Mouse (Mus musculus) c-Kit-positive CD71-positive TER-119-negative erythroid progenitor cells, embryonic 14.5 days (primary cell): Measurements from ENCODE around the gene Gpr132.

ENCODE experiments used
- DNase-seq: peaks from one replicate; pipeline ENCODE4 v3.0.0-alpha.2; 2013; ENCODE audit warnings: low read depth

The Gpr132 gene

DNA sequence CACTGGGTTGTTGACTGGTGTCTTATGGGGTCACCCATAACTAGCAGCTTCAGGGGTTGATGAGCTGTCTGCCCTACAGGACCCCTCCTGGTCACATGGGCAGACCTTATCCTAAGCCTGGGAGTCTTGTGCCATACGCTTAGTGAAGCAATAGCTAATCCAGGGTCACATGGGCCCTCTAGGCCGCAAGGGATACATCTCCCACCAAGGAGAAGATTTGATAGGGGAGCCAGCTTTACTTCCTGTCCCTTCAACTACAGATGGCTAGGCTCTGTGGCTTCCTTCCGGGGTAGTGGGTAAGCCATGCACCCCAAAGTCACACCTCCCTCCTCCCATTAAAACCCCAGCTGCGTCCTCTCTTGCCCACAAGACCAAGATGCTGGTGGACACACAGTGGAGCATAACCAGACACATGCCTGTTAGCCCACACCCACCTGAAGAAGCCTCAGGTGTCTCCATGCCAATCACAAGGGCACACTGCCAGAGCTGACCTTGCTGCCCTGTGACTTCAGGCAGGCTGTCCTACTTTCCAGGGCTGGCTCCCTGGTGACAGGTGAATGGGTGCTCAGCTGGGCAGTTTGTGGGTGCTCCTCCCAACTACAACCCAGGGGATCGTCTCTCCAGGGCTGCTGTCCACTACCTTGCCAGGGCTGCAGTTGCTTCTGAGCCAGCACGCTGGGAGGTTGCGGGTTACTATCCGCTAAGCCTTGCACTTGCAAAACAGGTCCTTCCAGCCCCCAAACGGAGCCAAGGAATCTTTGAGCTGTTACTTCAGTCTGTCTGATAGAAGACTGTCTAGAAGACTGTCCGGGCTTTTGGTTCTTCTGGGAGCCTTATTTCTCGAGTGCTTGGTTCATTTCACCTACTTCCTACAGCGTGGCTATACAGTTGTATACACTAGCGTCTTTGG lies at the start of gene Gpr132:
Gpr132 (minus strand) TSS at position 51 of the 910 bp plus-strand sequence.
- DNase-seq = no peak

DNA sequence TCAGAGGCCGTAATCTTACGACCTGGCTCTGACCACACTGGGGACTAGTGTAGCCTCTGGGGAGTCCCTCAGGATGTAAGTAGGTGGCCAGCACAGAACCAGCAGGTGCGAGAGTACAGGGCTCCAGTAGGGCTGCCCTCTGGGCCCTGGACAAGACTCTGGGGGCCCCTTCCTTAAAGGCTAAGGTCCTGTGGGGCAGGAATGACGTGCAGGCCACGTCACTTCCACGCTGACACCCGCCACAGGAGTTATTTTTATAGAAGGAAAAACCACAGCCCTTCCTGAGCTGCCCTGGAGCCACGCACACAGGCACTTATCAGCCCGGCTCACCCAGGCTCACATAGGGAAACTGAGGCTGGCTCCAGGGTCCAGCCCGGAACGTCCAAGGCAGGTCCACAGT lies 49.5 kb upstream of the Gpr132 start:
- no peak for DNase-seq

DNA sequence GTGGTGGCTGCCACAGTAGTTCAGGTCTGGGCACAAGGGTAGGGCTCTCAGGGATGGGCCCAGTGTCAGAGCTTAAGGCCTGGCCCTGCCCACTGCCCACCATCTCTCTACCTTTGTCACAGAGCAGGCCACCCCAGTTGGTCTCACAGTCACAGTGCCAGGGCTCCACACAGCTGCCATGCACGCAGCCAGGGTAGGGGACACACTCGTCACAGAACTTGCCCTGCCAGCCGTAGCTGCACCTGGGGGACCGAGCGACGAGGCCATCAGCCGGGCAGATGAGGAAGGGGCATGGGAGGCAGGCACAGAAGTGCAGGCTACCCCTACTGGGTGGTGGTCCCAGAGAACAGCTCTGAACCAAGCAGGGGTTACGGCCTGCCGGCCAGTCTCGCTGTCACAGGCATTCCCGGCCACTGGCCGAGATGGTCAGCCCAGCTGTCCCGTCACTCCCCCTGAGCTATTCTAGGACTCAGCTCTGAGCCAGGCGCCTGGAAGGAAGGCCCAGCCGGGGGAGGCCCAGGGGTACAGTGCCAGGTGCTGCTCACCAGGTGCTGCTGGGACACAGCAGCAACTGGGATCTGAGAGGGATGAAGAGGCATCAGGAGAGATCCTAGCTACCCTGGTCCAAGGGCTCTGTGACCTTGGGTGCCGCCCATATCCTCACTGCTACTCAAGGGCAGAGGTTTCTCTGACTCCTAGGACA lies 48.8 kb upstream of the Gpr132 start:
- no peak for DNase-seq

DNA sequence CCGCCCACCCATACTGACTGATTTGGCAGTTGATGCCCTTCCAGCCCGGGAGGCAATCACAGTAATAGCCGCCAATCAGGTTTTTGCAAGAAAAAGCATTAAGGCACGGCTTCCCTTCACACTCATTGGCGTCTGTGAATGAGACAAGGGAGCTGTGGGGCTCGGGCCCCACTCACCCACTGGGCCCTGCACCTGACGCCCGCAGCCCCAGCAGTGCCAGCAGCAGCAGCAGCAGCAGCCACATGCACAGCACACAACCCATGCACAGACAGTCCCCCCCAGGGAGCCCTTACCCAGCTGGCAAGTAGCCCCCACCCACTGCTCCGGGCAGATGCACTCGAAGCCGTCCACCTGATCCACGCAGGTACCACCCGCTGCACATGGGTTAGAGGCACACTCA lies 47.6 kb upstream of the Gpr132 start:
- no peak for DNase-seq

DNA sequence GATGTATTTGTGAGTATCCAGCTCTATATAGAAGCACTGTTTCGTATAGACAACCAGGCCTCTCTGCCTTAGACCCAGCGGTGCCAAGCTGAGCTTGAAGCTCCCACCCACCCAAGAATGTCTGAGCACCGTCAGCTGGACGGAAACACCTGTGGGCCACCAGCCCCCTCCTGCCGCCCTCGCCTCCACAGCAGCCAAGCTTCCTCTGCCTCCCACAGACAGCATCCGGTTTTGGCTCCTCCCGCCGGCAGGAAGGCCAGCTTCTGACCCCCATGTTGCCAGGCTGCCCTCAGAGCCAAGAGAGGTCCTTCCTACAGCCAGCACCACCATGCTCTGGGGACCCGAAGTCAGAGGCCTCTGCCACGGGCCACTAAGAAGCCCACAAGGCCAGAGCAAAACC lies 46.5 kb upstream of the Gpr132 start:
- no peak for DNase-seq

DNA sequence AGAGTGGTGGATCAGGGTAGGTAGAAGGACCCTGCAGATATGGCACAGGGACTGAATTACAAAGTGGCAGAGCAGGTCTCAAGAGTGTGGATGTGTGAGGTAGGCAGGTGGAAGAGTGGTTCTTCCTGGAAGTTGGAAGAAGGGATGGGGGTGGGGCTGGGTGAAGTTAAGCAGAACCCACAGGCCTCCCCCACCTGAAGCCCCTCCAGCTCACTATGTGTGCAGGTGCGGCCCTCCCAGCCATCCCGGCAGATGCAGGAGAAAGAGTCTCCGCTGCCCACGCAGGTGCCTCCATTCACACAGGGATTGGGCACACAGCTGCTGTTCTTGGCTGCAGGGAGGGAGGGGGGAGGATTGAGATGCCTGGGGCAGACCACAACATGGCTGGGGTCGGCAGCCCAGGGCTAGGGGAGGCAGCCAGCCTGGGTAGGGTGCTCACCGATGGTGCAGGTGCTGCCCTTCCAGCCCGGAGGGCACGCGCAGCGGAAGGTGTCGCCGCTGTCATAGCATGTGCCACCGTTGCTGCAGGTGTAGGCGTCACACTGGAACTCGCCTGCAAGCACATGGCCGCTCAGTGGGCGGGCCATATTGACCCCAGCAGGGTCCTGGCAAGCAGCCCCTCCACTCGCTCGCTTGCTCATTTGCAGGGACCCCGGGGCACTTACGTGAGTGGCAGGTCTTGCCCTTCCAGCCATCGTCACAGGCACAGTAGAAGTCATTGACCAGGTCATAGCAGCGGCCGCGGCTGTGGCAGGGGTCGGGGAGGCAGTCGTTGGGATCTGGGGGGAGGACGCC lies 45.1 kb upstream of the Gpr132 start:
- no peak for DNase-seq

DNA sequence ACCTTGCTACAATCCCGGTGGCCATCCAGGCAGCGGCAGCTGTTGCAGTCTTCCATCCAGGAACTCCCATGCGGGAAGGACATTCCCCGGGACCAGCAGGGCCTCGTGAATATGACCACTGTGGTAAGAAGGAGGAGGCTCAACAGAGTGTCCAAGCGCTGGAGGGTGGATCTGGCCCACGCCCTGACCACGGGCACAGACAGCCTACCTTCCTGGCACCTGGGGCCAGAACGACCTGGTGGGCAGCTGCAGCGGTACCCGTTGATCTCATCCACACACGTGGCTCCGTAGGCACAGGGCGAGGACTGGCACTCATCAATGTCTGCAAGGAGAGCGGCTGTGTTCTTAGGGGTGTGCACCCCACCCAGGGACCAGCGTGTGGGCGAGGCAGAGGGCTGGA lies 43.7 kb upstream of the Gpr132 start:
- DNase-seq = no peak

DNA sequence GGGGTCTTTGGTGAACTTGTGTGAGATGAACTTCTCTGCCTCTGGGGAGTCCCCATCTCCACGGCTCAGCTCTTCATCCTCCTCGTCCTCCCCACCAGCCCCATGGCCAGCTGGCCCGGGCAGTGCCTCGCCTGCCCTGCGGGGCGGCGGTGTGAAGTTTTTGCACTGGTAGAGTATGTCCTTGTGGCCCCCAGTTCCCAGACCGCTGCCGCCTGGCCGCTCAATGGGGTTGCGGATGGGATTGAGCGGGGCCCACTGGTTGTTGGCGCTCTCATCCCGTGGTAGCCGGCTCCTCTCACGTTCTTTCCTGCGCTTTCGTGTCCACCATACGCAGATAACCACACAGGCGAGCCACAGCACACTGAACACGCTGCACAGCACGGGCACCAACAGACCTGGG lies 41.0 kb upstream of the Gpr132 start:
- no peak for DNase-seq

DNA sequence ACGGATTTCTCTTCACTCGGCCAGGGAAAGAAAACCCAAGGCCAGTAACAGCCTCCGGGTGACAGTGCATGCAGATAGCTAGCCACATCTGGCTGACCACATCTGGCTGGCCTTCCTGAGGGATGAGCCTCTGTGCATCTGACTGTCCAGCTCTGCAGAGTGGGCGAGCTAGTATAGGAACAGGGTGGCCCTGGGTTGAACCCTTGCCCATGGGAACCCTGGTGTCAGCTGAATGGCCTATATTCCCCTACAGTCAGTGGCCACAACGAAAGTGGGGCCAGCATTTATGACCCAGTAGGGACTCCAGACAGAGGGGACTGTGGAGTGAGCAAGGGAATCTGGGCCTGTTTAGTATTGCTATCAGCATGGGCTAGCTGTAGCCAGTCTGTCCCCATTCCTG lies 37.0 kb upstream of the Gpr132 start:
- DNase-seq = no peak

DNA sequence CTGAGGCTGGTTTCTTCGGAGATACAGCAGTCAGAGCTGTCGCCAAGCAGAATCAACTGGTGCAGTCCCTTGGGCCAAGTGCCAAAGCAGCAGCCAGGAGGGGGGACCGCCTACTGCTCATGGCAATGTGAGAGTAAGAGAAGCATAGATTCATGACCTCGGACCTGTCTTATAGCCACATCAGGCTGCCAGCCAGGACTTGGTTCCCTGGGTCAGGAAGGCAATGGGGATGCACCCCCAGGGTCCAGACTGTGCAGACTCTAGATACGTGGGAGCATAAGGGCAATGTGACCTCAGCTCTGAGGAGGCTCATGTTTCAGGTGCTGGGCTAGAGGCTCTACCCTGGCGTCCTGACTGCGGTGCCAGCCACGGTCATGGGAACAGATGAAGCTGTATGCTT lies 35.9 kb upstream of the Gpr132 start:
- no peak for DNase-seq

DNA sequence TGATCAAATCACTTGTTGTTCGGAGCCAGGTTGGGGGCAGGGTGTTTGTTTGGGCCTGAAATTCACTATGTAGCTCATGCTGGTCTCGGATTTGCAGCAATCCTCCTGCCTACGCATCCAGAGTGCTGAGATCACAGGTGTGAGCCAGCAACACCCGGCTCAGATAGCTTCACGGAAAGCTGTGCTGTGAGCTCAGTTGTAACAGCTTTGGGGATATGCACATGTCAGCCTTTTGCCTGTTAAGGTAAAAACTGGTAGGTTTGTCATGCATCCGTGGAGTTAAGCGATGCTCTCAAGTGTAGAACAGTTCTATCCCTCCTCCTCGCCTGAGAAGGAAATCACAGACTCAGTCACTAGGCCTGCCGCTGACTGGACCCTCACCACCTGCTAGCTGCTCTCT lies 32.6 kb upstream of the Gpr132 start:
- no peak for DNase-seq

DNA sequence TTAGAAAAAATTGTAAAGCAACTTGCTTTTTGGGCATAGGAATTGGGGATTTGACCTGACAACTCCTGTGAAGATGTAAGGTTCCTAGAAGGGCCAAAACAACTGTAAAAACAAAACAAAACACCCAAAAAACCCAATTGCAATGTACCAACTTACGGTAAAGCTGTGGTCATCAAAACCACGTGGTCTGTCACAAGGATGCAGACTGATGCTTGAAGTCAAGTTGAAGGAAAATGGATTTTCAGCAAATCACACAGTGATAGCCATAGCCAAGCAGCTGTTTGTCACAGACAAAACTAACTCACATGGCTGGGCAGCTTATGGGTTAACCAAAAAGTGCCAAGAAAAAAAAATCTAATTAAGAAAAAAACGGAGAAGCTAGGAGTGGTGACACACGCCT lies 30.9 kb upstream of the Gpr132 start:
- DNase-seq = no peak

DNA sequence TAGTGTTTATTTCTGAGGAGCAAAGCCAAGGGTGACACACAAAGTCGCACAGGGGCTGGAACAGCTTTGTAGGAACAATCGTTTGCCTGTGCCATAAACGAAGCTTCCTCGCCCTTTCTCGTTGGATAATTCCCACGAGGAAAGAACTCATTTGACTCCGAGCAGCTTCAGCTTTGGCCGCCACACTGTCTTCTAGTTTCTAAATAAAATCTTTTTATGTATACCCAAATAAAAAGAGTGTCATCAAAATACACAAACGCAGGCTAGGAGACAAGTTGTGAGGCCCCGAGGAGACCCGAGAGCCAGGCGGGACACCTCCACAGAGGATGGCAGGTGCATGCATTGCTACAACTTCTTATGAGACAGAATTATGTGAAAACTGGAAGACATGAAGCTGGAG lies 30.3 kb upstream of the Gpr132 start:
- DNase-seq = no peak

DNA sequence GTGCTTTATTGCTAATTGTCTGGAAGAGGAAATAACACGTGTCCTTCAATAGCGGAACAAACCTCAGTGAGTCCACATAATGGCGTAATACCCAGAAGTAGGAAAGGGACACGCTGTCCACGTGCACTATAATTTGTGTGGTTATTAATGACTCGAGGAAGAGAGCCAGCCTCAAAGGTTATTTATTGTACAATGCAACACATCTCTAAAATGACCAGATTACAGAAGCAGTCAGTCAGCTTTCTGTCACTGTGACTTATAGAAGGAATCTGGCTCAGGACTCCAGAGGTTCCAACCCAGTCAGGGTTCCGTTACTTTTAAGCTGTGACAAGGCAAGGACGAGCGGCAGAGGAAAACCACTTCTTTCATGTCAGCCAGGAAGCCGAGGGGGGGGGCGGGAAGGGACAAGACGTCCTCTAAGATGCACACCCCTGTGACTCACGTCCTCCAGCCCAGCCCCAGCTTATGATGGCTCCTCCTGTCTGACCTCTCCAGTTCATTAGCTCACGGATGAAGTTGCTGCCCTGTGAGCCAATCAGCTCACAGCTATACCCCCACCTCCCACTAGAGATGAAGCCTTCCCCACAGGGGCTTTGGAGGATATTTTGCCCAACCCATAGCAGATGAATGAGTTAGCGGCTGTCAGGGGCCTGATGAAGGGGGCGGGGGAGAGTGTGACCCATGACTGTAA lies 29.6 kb upstream of the Gpr132 start:
- DNase-seq = no peak

DNA sequence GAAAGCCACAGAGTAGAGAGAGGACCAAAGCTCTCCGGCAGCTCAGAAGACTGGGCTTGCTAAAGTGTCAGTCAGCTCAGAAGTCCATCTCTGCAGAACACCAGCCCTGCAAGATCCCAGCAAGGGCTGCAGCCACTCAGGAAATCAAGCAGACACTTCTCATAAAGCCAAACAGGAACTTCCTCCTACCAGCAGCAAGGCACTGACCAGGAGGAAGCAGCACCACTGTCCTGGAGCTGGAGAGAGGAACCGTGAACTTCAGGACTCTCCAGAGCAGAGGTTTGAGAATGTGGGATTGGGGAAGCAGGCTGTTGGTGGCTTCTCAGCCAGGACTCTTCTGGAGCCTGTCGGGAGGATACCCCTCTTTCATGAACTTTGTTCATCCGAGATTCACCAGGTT lies 26.9 kb upstream of the Gpr132 start:
- DNase-seq = no peak

DNA sequence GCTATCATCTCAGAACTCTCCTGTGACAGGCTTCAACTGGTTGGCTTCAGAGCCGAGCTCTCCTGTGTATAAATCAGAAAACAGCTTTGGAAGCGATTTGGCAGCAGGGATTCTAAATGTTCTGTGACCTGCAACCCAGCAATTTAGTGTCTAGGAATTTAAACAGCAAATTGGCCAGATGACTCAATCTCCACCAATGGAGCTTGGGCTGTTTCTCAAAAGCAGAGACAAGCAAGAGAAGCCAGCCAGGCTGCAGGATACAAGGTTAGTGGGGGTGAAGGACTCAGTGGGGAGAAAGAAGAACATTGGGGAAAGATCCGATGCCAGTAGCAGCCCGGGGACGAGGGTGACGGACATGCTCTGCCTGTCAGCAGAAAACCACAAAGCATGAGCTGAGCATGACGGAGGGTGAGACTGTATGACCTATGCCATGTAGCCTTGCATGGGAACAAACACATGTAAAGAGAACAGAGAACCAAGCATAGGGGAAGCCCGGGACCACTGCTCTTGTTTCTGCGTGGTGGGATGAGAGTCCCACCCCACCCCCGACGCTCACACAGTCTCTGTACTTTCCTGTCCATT lies 26.4 kb upstream of the Gpr132 start:
- no peak for DNase-seq

DNA sequence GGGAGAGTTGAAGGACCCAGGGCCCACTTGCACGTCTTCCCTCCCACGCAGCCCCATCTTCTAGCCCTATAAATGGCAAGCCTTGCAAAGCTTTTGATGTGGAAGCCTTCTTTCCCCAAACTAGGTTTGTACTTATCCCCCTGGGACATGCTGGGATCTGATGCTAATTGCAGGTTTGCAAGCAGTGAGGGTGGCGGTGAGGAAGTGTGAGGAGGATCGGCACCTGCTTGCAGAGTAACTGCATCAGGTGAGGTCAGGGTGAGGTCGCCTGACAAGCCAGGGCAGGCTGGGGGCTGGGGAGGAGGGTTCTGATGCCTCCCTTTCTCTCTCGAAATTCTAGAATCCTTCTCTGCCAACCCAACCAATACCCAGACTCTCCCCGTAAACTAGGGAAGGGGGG lies 17.4 kb upstream of the Gpr132 start:
- no peak for DNase-seq

DNA sequence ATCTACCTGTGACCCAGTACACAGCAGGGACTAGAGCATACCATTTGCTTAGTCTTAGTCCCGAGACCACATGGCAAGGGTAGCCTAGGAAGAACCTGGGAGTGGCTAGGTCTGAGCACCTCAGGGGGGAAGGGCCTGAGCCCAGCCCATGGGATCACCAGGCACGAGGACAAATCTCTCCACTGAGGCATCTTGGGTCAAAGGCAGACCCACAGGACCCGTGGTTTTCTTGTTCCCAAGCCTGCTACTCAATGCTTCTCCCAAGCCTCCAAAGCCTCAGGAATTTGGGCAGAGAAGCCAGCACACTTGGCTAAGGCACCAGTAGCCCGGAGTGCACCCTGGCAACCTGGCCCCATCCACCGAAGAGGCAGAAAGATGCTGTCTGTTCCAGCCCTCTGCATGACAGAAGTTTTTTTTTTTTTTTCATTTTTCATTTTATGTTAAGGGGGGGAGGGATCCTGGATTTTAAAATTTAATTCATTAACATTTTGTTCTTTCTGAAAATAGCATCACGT lies 13.3 kb upstream of the Gpr132 start:
- DNase-seq = no peak

DNA sequence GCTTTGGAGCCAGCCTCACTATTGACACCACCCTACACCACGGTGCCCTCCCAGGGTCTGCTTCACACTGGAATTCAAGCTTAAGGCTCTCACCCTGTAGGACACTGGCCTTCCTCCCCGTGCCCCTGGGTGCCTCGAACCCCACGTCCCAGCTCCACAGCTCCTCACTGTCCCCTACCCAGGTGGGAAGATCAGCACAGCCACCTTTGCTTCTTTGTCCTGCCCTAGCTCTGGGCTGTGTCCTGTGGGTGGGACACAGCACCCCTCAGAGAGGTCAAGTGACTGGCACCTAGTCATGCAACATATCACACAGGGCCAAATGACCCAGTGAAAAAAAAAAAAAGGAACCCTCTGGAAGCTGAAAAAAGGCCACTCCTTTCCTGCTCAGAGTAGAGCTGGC lies 12.6 kb upstream of the Gpr132 start:
- DNase-seq = no peak

DNA sequence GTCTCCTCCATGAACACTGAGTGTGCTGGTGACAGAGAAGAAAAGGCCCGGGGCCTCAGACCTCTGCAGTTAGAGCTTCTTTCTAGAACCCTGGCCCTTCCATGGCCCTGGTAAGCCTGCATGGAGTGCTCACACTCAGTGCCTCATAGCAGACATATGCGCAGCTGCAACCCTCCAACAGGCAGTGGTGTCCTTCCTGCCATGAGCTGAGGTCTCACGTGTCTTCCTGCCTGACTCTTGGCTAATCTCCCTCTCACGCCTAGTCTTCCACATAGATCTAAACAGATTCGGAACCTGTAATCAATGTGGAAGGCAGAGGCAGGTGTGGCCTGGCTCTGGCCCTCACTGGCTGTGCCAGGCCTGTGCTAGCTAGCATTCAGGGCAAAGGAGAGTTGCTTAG lies 11.7 kb upstream of the Gpr132 start:
- no peak for DNase-seq

DNA sequence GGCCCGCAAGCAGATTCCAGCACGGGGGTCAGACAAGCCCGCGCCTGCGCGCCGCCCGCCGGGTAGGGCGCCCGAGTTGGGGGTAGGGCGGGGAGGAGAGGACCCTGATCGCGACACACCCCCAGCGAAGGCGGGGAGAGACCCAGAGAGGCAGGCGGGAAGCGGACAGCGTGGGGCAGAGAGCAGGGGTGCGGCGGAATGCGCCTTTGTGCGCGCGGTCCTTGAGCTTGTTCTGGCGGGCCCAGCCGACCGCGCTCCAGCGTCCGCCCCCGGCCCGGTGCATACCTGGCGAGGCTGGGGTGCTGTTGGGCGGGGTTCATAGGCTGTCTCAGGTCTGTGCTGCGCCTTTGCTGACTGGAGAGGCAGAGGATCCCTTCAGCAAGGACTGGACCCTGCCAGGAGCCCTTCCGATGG lies 9.6 kb upstream of the Gpr132 start:
- no peak for DNase-seq
